Mouse (Mus musculus): Measurements from ENCODE around the gene Sgpp2.

Gene Sgpp2

DNA sequence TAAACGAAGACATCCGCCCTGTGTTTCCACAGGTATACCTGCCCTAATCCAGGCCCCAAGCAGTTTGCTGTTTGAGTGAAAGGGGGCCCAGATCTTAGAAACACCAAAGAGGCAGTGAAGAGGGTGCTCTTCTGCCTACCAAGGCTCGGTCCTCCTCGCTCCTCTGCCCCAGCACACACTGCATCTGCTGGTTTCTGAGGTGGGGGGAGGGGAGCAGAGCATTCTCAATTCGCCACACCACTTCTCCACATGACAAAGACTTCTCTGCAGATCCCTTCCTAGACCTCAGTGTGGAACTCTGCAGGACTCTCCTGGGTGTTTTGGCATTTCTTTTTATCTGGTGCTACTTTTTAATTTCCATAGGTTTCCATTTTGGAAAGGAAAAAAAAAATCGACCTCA, 85.6 kb downstream of the Sgpp2 start:
- peak; percentile 72 for DNase-seq (ENCODE audit: extremely low read depth, insufficient read length, low spot score)

DNA sequence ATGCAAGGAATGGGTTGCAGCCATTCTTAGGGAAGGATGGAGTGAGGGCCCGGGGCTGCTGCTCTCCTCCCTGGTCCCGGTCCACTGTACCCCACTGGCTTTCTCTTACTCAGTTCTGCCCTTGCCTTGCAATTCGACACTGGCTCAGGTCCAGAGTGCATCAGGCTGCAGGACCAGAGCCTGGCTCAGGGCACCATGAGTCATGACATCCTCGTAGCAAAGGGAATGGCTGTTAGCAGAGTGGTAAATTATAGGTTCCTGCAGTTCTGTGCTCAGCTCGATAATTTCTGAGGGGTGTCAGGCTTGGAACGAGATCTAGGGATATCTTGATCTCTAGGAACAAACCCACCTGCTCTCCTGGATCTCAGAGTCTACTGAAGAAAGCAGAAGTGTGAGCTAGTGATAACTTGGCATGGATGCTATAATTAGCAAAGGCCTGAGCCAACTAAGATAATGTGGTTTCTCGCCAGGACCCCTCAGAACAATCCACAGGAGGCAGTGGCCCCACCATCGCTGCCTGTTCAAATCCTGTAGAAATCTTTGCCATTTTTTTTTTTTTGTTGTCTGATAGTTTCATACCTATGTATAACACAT, 86.3 kb downstream of the Sgpp2 start:
- DNase-seq (ENCODE audit: extremely low read depth, insufficient read length, low spot score): peak; percentile 81

DNA sequence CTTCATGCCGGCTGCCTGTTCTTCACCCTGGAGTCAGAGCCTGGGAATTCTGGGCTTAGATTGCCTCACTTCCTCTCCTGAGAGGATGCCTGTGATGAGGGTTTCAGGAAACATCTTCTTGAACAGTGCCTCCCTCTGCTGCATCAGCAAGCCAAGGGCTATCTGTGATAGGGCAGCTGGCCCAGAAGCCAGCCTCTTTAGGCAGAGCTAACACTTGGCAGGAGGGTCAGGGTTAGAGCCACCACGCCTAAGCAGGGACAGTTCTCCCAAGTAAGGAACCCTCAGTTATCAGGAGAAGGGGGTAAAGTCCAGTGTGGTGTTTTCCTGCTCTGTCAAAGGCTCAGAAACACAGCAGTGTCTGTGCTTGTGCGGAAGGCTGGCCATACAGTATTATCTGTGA, 89.6 kb downstream of the Sgpp2 start:
- no peak for DNase-seq (ENCODE audit: extremely low read depth, insufficient read length, low spot score)

DNA sequence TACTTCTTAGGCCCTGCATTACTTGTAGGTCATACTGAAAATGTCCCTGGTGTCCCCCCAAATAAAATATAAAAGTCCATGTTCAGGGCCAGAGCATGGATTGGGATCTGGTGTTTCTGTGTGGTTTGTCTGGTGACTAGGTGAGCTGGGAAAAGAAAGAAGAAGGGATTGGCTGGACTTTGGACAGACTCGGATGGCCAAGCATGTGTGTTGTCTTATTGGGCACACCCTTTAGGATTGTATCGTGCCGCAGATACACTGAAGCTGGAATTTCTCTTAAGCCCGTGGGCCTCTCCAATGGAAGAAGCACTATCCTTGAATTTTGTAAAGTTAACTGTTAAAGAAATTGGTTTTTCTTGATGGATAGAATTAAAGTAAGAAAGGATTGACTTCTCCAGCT, 91.3 kb downstream of the Sgpp2 start:
- DNase-seq (ENCODE audit: extremely low read depth, insufficient read length, low spot score): no peak

DNA sequence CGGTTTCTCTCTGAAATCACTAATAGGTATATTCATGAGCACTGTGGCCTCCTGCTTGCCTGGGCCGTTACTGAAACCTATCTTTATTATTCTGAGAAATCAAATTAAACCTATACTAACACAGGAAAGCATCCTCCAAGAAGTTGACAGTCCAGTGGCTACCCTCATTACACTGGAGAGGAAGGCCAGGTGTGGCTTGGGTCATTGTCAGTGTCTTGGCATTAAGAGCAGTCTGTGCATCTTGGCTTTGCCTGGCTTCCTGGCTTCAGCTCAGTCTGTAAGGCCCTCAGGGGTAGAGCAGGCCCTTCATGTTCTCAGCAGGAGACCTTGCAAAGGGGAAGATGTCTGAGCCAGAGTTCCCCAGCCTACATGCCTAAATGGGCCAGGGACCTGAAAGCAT, 99.3 kb downstream of the Sgpp2 start:
- no peak for DNase-seq (ENCODE audit: extremely low read depth, insufficient read length, low spot score)

DNA sequence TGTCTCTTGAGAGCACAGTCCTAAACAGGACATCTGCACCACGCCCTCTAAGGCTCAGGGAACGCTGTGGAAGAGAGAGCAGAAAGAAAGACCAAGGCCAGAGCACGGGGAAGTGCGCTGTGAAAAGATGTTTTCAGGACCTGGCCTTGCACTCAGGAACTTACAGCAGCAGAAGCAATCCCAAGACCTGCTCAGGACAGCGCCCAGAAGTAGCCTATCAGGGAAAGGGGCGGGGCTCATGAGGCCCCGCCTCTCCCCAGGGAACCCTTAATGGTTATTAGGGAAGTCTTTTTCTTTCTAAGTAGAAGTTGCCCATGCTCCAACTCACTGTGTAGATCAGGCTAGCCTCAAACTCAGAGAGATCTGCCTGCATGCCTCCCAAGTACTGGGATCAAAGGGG, 102.5 kb downstream of the Sgpp2 start:
- DNase-seq (ENCODE audit: extremely low read depth, insufficient read length, low spot score): no peak

DNA sequence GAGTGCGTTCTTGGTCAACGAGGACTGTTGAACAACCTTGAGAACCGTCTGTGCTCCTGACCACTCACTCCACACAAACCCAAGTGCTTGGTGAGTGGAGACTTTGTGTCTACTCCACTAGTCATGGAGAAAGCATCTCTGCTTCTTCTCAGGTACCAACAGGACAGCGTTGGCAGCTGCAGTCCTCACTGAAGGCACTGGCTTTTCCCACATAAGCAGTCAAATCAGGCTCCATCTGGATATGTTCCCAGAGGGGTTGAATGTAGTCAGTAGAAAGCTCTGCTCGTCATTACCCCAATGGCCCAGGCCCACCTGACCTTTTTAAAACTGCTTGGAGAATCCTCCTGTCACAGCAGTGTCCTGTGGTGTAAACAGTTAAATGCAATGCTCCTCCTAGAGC, 104.3 kb downstream of the Sgpp2 start:
- DNase-seq (ENCODE audit: extremely low read depth, insufficient read length, low spot score): no peak

DNA sequence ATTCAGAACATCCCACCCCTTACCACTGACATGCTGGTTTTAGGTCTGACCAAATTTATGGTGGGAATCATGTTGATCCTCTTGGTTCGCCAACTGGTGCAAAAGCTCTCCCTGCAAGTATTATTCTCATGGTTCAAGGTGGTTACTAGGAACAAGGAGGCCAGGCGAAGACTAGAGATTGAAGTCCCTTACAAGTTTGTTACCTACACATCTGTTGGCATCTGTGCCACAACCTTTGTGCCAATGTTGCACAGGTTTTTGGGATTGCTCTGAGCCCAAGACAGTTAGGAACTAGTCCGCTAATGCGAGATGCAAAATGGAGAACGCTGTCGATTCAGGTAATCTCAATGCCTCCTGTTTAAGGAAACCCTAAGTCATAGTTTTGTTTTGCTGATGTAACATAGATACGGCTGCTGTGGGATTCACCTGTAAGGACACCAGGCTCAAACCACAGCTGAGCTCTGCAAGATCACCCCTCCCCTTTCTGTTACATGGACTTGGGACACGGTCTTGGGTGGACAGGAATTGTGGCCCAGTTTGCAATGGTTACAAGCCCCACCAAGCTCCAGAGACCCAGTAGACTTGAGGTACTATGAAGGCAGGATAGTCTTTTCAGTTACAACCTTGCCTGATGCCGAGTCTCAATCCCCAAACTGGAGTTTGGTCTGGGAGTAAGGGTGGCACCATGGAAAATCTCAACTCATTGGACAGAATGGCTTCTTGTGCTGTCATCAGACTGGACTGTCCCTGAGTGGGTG, 107.2 kb downstream of the Sgpp2 start:
- no peak for DNase-seq (ENCODE audit: extremely low read depth, insufficient read length, low spot score)

DNA sequence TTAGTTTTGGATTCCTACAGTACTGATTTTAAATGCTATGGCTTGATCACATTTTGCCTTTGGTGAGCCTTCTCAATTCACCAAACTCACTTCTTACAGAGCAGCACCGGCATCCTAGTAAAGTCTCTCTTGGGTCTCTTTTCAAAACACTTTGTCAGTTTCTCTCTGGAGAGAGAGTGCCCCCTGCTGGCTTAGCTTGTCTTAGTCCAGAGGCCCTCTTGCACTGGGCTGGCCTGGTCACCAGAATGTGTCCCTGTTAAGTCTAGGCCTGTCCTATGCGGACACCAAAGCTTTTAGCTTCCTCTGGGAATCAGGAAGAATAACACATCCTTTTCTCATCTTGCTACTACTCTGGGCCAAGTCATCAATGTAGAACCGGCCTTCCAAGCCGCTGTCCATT, 109.4 kb downstream of the Sgpp2 start:
- peak; percentile 29 for DNase-seq (ENCODE audit: extremely low read depth, insufficient read length, low spot score)

DNA sequence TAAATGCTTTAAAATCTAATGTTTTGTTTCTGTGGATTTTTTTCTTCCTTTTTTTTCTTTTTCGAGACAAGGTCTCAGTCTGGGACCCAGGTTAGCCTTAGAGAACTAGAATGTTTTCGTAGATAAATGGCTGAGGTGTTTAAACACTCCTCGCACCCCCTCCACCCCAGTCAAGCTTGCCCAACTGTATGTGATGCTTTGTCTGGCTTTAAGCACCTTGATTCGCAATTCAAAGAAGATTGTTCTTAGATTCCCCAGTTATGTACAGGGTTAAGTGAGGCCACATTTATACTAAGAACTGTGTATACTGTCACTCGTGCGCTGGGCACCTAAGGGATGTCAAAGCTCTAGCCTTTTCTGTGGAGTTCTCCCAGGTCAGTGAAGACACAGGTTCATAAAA, 110.1 kb downstream of the Sgpp2 start:
- no peak for DNase-seq (ENCODE audit: extremely low read depth, insufficient read length, low spot score)

DNA sequence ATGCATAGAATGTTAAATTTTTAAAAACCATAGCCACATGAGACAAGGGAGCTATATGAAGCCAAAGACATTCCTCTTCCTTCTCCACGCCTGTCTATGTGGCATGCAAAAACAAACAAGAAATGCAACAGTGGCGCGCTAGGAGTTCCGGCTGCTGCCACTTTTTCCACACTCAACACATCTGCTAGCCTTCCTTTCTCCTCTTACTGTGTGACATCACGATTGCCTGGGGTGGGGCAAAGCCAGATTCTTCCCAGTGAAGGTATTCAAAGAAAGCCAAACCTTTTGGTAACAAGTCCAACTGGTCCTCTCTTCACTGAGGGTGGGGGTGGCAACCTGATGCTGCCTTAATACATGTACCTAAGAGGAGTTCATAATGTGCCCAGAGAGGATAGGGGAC, 111.6 kb downstream of the Sgpp2 start:
- no peak for DNase-seq (ENCODE audit: extremely low read depth, insufficient read length, low spot score)

DNA sequence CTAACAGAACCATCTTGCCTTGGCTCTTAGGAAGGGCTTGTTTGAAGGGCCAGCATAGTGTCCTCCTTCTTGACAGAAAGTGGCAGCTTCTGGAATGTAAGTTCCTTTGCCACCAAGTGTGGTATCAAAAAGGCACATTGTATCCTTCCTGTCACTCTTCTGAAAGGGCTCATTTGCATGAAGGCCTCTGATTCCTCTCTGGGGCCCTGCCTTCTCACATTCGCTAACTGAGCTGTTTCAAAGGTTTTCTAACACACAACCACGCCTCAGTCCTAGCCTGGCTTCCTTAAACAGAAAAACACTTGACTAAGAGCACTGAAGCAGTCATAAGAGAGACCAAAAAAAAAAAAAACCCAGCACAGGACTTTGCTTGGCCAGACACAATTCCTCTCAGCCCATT, 112.4 kb downstream of the Sgpp2 start:
- DNase-seq (ENCODE audit: extremely low read depth, insufficient read length, low spot score): no peak

DNA sequence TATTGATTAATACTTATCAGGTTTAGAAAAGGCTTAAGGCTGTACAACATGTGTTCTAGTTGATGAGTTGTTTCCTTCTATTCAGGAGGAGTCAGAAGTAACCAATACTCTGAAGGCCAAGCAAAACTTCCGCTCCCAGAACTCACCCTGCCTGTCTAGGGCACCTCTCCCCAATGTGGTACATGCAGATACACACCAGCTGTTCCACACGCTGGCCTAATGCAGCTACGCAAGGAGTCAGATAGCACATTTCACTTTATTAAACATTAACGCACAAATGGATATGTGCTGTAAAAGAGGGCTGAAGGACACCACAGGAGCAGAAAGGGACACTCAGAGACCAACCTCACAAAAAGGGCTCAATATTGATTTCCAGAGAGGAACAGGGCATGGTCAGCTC, 114.7 kb downstream of the Sgpp2 start:
- DNase-seq (ENCODE audit: extremely low read depth, insufficient read length, low spot score): no peak

DNA sequence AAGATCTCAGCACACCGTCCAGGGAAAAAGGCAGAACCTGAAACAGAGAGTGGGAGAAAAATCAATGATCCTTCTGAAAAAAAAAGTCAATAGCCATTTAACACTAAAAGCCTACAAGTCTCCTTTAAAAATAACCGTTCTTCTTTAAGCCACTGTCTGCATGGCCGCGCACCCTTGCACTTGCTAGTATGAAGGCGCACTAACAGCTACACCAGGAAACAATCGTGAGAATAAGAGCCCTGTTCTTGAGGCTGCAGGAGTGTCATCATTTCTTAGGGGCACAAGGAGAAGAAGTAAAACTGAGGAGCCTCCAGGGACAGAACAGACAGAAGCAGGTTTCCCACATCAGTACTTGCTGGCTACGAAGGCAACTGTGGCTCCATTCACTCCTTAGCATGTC, 115.2 kb downstream of the Sgpp2 start:
- DNase-seq (ENCODE audit: extremely low read depth, insufficient read length, low spot score): no peak

DNA sequence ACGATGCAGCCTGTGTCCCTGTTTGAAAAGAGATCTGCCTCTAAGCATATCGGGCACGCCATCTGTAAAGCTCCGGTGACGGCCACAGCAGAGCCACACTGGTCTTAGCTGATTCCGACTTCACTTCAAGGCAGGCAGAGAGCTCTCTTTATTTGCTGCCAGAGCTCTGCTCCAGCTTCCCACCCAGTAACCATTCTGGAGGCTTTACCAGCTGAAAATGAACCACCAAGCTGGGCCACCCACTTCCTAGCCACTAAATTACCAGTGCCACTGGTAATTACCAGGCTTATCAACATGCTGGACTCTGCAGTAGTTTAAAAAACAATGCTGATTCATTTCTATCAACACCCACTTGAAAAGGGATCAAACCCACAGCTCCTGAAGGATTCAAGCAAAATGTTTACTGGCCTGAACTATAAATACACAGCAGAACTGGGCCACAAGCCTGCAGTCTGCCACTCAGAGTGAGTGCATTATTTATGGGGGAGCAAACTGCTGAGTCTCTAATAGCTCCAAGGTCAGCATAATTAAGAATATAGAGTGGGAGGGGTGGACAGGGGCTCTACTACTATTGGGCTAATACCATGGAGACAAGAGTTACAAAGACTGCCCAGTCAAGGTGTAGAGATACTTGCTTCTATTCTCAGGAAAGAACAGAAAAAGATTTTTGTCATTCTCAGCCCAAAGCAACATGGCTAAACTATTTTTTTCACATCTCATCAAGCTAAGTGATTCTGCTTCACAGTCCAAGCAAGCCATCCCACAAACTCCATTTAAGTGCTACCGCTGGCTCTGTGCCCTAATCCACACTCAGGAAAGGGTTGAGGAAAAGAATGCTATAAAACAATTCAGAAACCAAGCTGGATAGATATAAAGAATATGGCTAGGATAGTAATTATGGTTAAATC, 115.9 kb downstream of the Sgpp2 start:
- DNase-seq (ENCODE audit: extremely low read depth, insufficient read length, low spot score): no peak

DNA sequence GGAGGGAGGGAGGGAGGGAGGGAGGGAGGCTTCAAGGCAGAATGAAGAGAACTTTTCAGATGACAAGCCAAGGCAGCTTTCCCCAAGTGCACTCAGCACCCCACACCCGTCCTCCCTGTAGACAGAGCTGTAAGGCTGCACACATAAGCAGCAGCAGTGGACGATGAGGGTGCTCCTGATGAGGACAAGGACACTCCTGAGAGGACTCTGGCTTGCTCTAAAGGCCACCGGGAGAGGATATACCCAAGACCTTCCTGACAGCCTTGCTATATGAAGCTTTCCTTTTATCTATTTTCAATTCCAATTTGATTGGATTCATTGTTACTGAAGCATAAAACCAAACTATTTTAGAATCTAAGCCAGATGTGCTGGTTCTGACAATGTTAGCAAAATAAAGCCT, 116.7 kb downstream of the Sgpp2 start:
- DNase-seq (ENCODE audit: extremely low read depth, insufficient read length, low spot score): no peak

DNA sequence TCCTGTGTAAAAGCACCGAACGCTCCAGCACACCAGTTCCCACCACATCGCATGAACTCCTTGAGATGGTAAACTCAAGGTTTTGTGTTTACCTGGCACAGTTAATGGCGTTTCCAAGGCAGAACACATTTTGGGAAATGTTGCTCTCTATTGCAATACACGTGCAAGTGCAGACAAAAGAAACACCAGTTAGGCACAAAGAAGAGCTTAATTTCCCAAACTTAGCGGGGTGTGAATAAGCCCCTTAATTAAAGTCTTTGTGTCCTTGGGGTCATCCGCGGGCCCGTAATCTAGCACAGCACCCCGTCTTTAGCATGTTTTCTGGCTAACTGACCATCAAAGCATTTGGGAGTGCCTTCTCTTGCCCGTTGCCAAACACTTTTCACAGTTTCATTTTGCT, 118.7 kb downstream of the Sgpp2 start:
- DNase-seq (ENCODE audit: extremely low read depth, insufficient read length, low spot score): no peak

DNA sequence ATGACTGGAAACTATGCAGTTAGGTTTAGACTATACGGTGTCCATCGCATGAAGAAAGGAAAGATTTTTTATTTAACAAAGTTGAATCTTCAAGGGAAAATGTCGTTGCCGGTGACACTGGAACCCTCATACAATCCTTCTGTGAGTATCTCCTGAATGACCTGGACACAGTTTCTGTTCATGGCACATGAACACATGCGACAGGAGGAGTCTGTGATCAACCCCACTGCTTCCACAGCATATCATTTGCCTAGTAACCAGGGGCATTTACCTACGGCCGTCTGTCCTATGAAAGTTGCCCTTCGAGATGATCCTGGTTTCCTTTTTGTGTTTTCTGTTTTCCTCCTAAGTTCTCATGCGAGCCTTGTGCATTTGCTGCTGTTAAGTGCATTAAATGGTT, 123.3 kb downstream of the Sgpp2 start:
- DNase-seq (ENCODE audit: extremely low read depth, insufficient read length, low spot score): no peak

DNA sequence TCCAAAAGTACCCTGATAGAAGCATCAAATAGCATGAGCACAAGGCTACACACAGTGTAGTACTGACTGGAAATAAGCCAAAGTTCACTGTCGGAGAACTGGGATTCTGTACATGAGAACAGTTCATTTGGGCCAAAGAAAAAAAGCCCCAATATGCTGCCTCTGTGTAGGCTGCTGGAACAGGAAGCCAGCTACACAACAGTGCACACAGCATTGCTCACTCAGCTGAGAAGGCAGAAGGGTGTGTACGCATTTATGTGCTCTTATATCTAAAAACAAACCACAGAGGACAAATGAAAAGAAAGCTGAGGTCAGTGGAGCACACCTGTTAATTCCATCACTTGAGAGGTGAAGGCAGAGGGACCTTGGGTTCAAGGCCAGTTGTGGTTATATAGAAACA, 125.8 kb downstream of the Sgpp2 start:
- no peak for DNase-seq (ENCODE audit: extremely low read depth, insufficient read length, low spot score)

DNA sequence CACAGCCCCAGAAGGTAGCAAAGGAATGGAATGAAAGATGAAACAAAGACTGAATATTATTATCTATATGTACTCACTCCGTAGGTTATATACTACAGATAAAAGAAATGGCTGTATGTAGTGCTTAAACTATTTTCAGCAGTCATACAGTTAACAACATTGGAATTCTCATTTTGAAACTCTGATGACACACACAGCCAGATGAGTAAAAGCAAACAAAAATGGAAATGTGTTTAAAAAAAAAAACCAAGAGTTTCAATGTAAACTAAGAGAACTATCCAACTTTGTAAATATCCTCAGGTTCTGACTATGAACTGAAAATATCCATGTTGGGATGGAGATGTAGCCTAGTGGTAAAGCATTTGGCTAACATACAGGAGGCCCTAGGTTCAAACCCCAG, 126.3 kb downstream of the Sgpp2 start:
- no peak for DNase-seq (ENCODE audit: extremely low read depth, insufficient read length, low spot score)

DNA sequence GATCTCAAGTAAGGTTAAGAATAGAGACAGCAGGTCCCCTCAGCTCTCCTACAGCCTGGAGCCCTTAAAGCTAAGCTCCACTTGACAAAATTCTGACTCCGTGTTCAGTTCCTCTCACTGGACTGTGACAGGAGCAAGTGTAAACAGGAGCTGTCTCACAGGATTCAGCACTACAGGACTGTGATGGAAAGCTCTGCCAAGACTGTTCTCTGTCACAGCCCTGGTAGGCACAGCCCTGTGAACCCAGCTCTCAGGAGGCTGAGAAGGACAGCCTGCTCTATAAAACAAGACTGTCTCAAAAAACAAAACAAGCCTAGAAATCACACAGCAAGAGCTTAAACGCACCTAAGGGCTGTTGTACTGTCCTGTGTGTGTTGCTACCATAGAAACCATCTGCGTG, 127.0 kb downstream of the Sgpp2 start:
- DNase-seq (ENCODE audit: extremely low read depth, insufficient read length, low spot score): no peak

DNA sequence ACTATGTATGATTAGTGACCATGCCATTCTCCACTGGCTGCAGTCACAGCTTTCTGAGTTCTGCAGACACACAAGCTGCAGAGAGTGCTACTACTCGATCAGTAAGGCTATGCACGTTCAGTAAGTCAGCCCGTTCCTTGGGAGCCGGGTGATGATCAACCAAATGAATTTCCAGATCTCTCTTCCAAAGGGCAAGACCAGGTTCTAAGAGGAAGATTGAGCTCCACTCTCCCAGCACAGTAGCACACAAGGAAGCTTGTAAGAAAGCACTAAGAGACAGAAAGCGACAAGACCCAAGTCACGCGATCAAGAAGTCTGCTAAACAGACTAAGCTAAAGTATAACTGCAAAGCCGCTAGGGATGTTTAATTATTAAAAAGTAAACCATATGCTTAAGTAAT, 130.6 kb downstream of the Sgpp2 start:
- DNase-seq (ENCODE audit: extremely low read depth, insufficient read length, low spot score): no peak

Measured in 3134 (cell line).